Mouse (Mus musculus): Measurements from ENCODE around the gene Pik3r1.

The Pik3r1 gene

GRCm38 (mm10) chr13:101735364-101736120, 32.5 kb downstream of the Pik3r1 start:
- peak; percentile 49 for DNase-seq

GRCm38 (mm10) chr13:101734227-101734626, 33.8 kb downstream of the Pik3r1 start:
- DNase-seq: no peak

- no peak for DNase-seq
These were observed 35.3 kb downstream of the Pik3r1 start for GRCm38 (mm10) chr13:101732675-101733074.

- DNase-seq: no peak
These were observed 36.2 kb downstream of the Pik3r1 start for GRCm38 (mm10) chr13:101731777-101732176.

- no peak for DNase-seq
These were observed 37.7 kb downstream of the Pik3r1 start for GRCm38 (mm10) chr13:101730351-101730750.

GRCm38 (mm10) chr13:101729248-101730055, 38.6 kb downstream of the Pik3r1 start:
- DNase-seq: peak; percentile 35

- DNase-seq: peak; percentile 45
These were observed 39.2 kb downstream of the Pik3r1 start for GRCm38 (mm10) chr13:101728816-101729215.

- DNase-seq: no peak
These were observed 39.7 kb downstream of the Pik3r1 start for GRCm38 (mm10) chr13:101728300-101728699.

- DNase-seq: no peak
These were observed 40.2 kb downstream of the Pik3r1 start for GRCm38 (mm10) chr13:101727837-101728236.

GRCm38 (mm10) chr13:101726922-101727321, 41.1 kb downstream of the Pik3r1 start:
- DNase-seq: no peak

- DNase-seq: no peak
These were observed 46.0 kb downstream of the Pik3r1 start for GRCm38 (mm10) chr13:101721901-101722595.

- no peak for DNase-seq
These were observed 46.9 kb downstream of the Pik3r1 start for GRCm38 (mm10) chr13:101721154-101721553.

- DNase-seq: peak; percentile 84
These were observed 48.6 kb downstream of the Pik3r1 start for GRCm38 (mm10) chr13:101719312-101719870.

GRCm38 (mm10) chr13:101718744-101719143, 49.3 kb downstream of the Pik3r1 start:
- no peak for DNase-seq

GRCm38 (mm10) chr13:101717836-101718235, 50.2 kb downstream of the Pik3r1 start:
- DNase-seq: no peak

- DNase-seq: no peak
These were observed 54.5 kb downstream of the Pik3r1 start for GRCm38 (mm10) chr13:101713429-101714088.

GRCm38 (mm10) chr13:101712720-101713428, 55.1 kb downstream of the Pik3r1 start:
- no peak for DNase-seq

GRCm38 (mm10) chr13:101712099-101712498, 55.9 kb downstream of the Pik3r1 start:
- no peak for DNase-seq

GRCm38 (mm10) chr13:101711301-101711700, 56.7 kb downstream of the Pik3r1 start:
- no peak for DNase-seq

- DNase-seq: no peak
These were observed 58.2 kb downstream of the Pik3r1 start for GRCm38 (mm10) chr13:101709788-101710187.

GRCm38 (mm10) chr13:101707226-101707625, 60.8 kb downstream of the Pik3r1 start:
- DNase-seq: no peak

GRCm38 (mm10) chr13:101706426-101706825, 61.6 kb downstream of the Pik3r1 start:
- no peak for DNase-seq

Data from retina, postnatal 1 day (tissue).